Mouse (Mus musculus): ENCODE measurements around the gene Pecam1. TPM values are rescaled to one million over a fixed set of nuclear protein-coding genes. Genes with fewer than 3 reads are reported as not detected.
A peak's percentile ranks its signal among the peaks of the same experiment; 100 is the strongest.

Gene Pecam1
- polyA plus RNA-seq, 1 experiment from 2014 or later: 52.0 TPM

DNA sequence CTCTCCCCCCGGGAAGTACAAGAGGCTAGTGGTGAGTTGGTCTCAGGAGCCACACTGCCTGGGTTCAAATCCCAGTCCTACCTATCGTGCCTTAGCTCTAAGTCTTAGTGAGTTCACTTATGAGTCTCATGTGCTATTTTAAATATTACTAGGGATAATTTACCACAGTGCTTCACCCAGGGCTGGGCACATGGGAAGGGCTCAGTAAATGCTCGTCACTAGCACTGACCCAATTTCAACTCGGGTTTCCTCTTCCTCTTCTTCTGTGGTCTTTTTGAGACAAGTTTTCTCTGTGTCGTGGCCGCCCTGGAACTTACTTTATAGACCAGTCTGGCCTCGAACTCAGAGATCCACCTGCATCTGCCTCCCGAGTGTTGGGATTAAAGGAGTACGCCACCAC lies 63.1 kb downstream of the Pecam1 start:
- peaks cover 6% of the 10 kb centered on the region for H3K36me3 ChIP-seq (ENCODE audit: control insufficient read depth, insufficient read depth, low read length)
- no peaks in the 10 kb centered on the region for H3K27me3 ChIP-seq (ENCODE audit: control insufficient read depth, insufficient read depth, low read length)
- H3K9me3 ChIP-seq (replicated peaks; ENCODE audit: control insufficient read depth, low read length): no peaks in the 10 kb centered on the region
- no peak overlapping the region for H3K4me3 ChIP-seq (ENCODE audit: low read depth, low read length)
- H3K4me1 ChIP-seq (ENCODE audit: control insufficient read depth, insufficient read depth, low read length): 0 out of 2 replicates have a peak, but pooled peaks cover 4% of the 10 kb centered on the region
- no peak overlapping the region for H3K27ac ChIP-seq (ENCODE audit: low read depth, low read length)
- H3K4me2 ChIP-seq: no peak overlapping the region
- H3K9ac ChIP-seq (ENCODE audit: low read depth, low read length): no peak overlapping the region
- no peak for ATAC-seq (replicated peaks; ENCODE audit: insufficient number of reproducible peaks, low FRiP score, low TSS enrichment)
- 85% methylated on average over 9 of the region's 9 CpGs for WGBS (ENCODE audit: insufficient replicate concordance)

DNA sequence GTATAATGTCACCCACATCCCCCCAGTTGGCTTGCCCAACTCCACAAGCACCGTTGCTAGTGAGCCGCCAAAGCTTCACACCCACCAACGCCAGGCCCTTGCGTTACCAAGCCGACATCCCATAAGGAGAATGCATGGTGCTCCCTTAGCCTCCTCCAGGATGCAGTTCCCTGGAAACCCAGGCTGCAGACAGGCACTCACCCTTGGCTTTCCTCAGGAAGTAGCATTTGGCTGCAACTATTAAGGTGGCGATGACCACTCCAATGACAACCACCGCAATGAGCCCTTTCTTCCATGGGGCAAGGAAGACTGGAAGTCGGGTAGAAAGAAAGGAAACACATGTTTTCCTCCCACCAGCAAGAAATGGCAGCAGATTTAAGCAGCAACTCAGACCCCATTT lies 66.4 kb downstream of the Pecam1 start:
- no peak for ATAC-seq (replicated peaks; ENCODE audit: insufficient number of reproducible peaks, low FRiP score, low TSS enrichment)
- H3K9ac ChIP-seq (ENCODE audit: low read depth, low read length): no peak overlapping the region
- WGBS (ENCODE audit: insufficient replicate concordance): 87% methylated on average over 8 of the region's 8 CpGs
- no peak overlapping the region for H3K4me3 ChIP-seq (ENCODE audit: low read depth, low read length)
- no peaks in the 10 kb centered on the region for H3K27me3 ChIP-seq (ENCODE audit: control insufficient read depth, insufficient read depth, low read length)
- H3K27ac ChIP-seq (ENCODE audit: low read depth, low read length): no peak overlapping the region
- H3K4me2 ChIP-seq: no peak overlapping the region
- H3K36me3 ChIP-seq (ENCODE audit: control insufficient read depth, insufficient read depth, low read length): peaks cover 3% of the 10 kb centered on the region; the same call in 1 of the 2 replicates
- H3K9me3 ChIP-seq (replicated peaks; ENCODE audit: control insufficient read depth, low read length): no peaks in the 10 kb centered on the region
- H3K4me1 ChIP-seq (ENCODE audit: control insufficient read depth, insufficient read depth, low read length): peaks cover 9% of the 10 kb centered on the region; the same call in 1 of the 2 replicates

DNA sequence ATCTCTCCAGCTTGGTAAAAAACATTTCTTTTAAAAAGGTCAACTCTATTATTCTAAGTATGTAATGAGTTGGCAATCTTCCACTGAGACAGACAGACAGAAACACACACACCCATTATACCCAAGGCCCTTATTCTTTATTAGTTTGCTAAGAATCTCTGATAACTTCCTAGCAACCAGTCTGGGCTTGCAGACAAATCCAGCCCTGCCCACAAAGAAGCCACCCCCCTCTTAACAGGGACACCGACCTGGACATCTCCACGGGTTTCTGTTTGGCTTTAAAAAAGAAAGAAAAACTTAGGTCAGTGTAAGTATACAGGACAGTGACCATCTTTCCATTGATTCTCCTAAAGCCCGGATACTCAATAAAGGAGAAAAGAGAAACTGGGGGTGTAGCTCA lies 67.1 kb downstream of the Pecam1 start:
- no peak overlapping the region for H3K27ac ChIP-seq (ENCODE audit: low read depth, low read length)
- WGBS (ENCODE audit: insufficient replicate concordance): 80% methylated on average over 3 of the region's 3 CpGs
- no peaks in the 10 kb centered on the region for H3K9me3 ChIP-seq (replicated peaks; ENCODE audit: control insufficient read depth, low read length)
- H3K4me1 ChIP-seq (ENCODE audit: control insufficient read depth, insufficient read depth, low read length): peaks cover 9% of the 10 kb centered on the region; the same call in 1 of the 2 replicates
- no peak for ATAC-seq (replicated peaks; ENCODE audit: insufficient number of reproducible peaks, low FRiP score, low TSS enrichment)
- H3K9ac ChIP-seq (ENCODE audit: low read depth, low read length): no peak overlapping the region
- no peak overlapping the region for H3K4me2 ChIP-seq
- peaks cover 3% of the 10 kb centered on the region; the same call in 1 of the 2 replicates for H3K36me3 ChIP-seq (ENCODE audit: control insufficient read depth, insufficient read depth, low read length)
- H3K27me3 ChIP-seq (ENCODE audit: control insufficient read depth, insufficient read depth, low read length): no peaks in the 10 kb centered on the region
- no peak overlapping the region for H3K4me3 ChIP-seq (ENCODE audit: low read depth, low read length)

DNA sequence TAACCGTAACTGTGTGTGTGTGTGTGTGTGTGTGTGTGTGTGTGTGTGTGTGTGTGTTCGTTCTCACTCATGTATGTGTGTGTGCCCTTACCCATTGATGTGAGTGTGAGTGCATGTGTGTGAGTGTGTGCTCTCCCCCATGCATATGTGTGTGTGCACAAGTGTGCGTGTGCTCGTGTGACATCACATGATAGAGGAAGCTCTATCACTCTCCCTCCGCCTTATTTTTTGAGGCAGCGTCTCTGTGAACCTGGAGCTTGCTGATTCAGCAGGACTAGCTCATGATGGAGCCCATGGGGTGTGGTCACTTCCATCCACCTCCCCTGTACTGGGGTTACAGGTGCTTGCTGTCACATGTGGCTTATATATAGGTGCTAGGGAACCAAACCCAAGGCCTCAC lies 69.3 kb downstream of the Pecam1 start:
- Histone ChIP-seq H3K4me3 (ENCODE audit: low read depth, low read length) (no peak overlapping the region), H3K36me3 (ENCODE audit: control insufficient read depth, insufficient read depth, low read length) (no peaks in the 10 kb centered on the region), H3K4me2 (no peak overlapping the region), H3K9me3 (replicated peaks; ENCODE audit: control insufficient read depth, low read length) (no peaks in the 10 kb centered on the region), H3K4me1 (ENCODE audit: control insufficient read depth, insufficient read depth, low read length) (peaks cover 18% of the 10 kb centered on the region), H3K27ac (ENCODE audit: low read depth, low read length) (no peak overlapping the region), H3K9ac (ENCODE audit: low read depth, low read length) (no peak overlapping the region), H3K27me3 (ENCODE audit: control insufficient read depth, insufficient read depth, low read length) (no peaks in the 10 kb centered on the region)
- no peak for ATAC-seq (replicated peaks; ENCODE audit: insufficient number of reproducible peaks, low FRiP score, low TSS enrichment)
- 88% methylated on average over 6 of the region's 6 CpGs for WGBS (ENCODE audit: insufficient replicate concordance)

GRCm38 (mm10) chr11:106679874-106680273 lies 70.6 kb downstream of the Pecam1 start:
- no peak overlapping the region for H3K27ac ChIP-seq (ENCODE audit: low read depth, low read length)
- H3K4me3 ChIP-seq (ENCODE audit: low read depth, low read length): no peak overlapping the region
- WGBS (ENCODE audit: insufficient replicate concordance): 47% methylated on average over 6 of the region's 6 CpGs
- H3K4me1 ChIP-seq (ENCODE audit: control insufficient read depth, insufficient read depth, low read length): peaks cover 23% of the 10 kb centered on the region
- no peaks in the 10 kb centered on the region for H3K36me3 ChIP-seq (ENCODE audit: control insufficient read depth, insufficient read depth, low read length)
- H3K27me3 ChIP-seq (ENCODE audit: control insufficient read depth, insufficient read depth, low read length): no peaks in the 10 kb centered on the region
- H3K4me2 ChIP-seq: no peak overlapping the region
- H3K9me3 ChIP-seq (replicated peaks; ENCODE audit: control insufficient read depth, low read length): no peaks in the 10 kb centered on the region
- no peak for ATAC-seq (replicated peaks; ENCODE audit: insufficient number of reproducible peaks, low FRiP score, low TSS enrichment)
- no peak overlapping the region for H3K9ac ChIP-seq (ENCODE audit: low read depth, low read length)

DNA sequence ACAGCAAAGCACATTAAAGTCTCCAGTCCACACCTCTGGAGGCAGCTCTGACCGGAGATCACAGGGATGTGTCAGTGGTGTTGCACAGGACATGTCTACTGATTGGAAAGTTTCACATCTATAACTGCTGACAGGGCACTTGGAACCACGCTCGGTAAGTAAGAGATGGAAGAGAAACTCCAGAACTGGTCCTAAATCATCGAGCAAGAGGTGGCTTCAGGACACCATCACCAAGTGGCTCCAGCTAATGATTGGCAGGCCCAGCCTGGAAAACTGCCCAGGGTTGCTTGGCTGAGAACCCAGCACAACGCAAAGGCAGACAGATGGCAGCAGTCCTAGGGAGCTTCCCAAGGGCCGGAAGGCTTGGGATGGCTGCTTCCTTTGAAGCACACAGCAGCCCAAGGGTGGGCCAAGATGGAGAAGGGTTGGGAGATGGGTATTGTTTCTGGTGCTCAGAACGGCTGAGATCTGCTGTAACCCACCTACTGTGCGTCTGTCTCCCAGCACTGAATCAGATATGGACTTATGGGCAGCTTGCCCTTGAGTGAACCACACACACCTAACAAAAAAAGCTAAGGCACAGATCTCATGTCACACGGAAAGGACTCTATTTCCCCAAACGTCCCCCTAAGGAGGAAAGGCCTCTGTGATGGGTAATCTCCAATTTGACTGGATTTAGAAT lies 72.4 kb downstream of the Pecam1 start:
- Histone ChIP-seq H3K4me1 (ENCODE audit: control insufficient read depth, insufficient read depth, low read length) (peaks cover 37% of the 10 kb centered on the region), H3K4me3 (ENCODE audit: low read depth, low read length) (no peak overlapping the region), H3K9ac (ENCODE audit: low read depth, low read length) (no peak overlapping the region), H3K27ac (ENCODE audit: low read depth, low read length) (no peak overlapping the region), H3K9me3 (replicated peaks; ENCODE audit: control insufficient read depth, low read length) (no peaks in the 10 kb centered on the region), H3K4me2 (no peak overlapping the region), H3K27me3 (ENCODE audit: control insufficient read depth, insufficient read depth, low read length) (no peaks in the 10 kb centered on the region), H3K36me3 (ENCODE audit: control insufficient read depth, insufficient read depth, low read length) (no peaks in the 10 kb centered on the region)
- peak; percentile 35; the same call in 1 of the 2 replicates for ATAC-seq (replicated peaks; ENCODE audit: insufficient number of reproducible peaks, low FRiP score, low TSS enrichment)
- 54% methylated on average over 10 of the region's 10 CpGs for WGBS (ENCODE audit: insufficient replicate concordance)

GRCm38 (mm10) chr11:106677331-106677730 lies 73.1 kb downstream of the Pecam1 start:
- Histone ChIP-seq H3K9ac (ENCODE audit: low read depth, low read length) (no peak overlapping the region), H3K4me3 (ENCODE audit: low read depth, low read length) (no peak overlapping the region), H3K27me3 (ENCODE audit: control insufficient read depth, insufficient read depth, low read length) (no peaks in the 10 kb centered on the region), H3K36me3 (ENCODE audit: control insufficient read depth, insufficient read depth, low read length) (no peaks in the 10 kb centered on the region), H3K4me2 (no peak overlapping the region), H3K27ac (ENCODE audit: low read depth, low read length) (no peak overlapping the region), H3K4me1 (ENCODE audit: control insufficient read depth, insufficient read depth, low read length) (peaks cover 37% of the 10 kb centered on the region), H3K9me3 (replicated peaks; ENCODE audit: control insufficient read depth, low read length) (no peaks in the 10 kb centered on the region)
- ATAC-seq (replicated peaks; ENCODE audit: insufficient number of reproducible peaks, low FRiP score, low TSS enrichment): no peak
- WGBS (ENCODE audit: insufficient replicate concordance): 65% methylated on average over 4 of the region's 4 CpGs

GRCm38 (mm10) chr11:106675875-106676274 lies 74.6 kb downstream of the Pecam1 start:
- WGBS (ENCODE audit: insufficient replicate concordance): 83% methylated on average over 5 of the region's 5 CpGs

DNA sequence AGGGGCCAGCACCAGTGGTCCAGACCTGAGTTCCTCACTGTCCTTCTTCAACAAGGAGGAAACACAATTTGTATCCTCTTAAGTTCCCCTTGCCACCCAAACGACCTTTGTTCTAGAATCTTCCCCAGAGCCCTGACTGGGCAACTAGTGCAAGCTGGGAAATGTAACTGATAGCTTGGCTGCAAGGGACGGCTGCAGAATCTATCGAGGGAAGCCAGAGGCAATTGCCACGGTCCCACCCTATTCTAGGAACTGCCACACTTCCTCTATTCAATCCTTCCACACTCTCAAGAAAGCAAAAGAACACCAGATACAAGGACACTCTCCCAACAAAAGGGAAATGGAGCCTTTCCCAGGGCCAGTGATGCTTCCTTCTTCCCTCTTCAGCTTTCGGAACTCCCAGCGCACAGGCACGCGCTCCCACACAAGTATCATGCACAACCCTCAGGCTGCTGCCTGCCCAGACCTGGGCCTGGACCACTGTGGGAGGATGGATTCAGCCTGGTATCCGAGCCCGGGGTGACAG lies 75.2 kb downstream of the Pecam1 start:
- no peak overlapping the region for H3K4me3 ChIP-seq (ENCODE audit: low read depth, low read length)
- no peaks in the 10 kb centered on the region for H3K9me3 ChIP-seq (replicated peaks; ENCODE audit: control insufficient read depth, low read length)
- H3K4me1 ChIP-seq (ENCODE audit: control insufficient read depth, insufficient read depth, low read length): peaks cover 37% of the 10 kb centered on the region
- 51% methylated on average over 10 of the region's 10 CpGs for WGBS (ENCODE audit: insufficient replicate concordance)
- H3K9ac ChIP-seq (ENCODE audit: low read depth, low read length): peak overlapping the region; percentile 49; the same call in 1 of the 2 replicates
- ATAC-seq (replicated peaks; ENCODE audit: insufficient number of reproducible peaks, low FRiP score, low TSS enrichment): no peak
- peak overlapping the region; percentile 53 for H3K4me2 ChIP-seq
- H3K36me3 ChIP-seq (ENCODE audit: control insufficient read depth, insufficient read depth, low read length): no peaks in the 10 kb centered on the region
- no peaks in the 10 kb centered on the region for H3K27me3 ChIP-seq (ENCODE audit: control insufficient read depth, insufficient read depth, low read length)
- H3K27ac ChIP-seq (ENCODE audit: low read depth, low read length): peak overlapping the region; percentile 77

More at GRCm38 (mm10) chr11:106675875-106676274, 74.6 kb downstream of the Pecam1 start:
- Histone ChIP-seq H3K9me3 (replicated peaks; ENCODE audit: control insufficient read depth, low read length) (no peaks in the 10 kb centered on the region), H3K4me1 (ENCODE audit: control insufficient read depth, insufficient read depth, low read length) (peaks cover 37% of the 10 kb centered on the region), H3K4me2 (no peak overlapping the region), H3K4me3 (ENCODE audit: low read depth, low read length) (no peak overlapping the region), H3K27ac (ENCODE audit: low read depth, low read length) (0 out of 2 replicates have a peak overlapping the region, but pooled peaks have one; percentile 15), H3K9ac (ENCODE audit: low read depth, low read length) (no peak overlapping the region), H3K36me3 (ENCODE audit: control insufficient read depth, insufficient read depth, low read length) (no peaks in the 10 kb centered on the region), H3K27me3 (ENCODE audit: control insufficient read depth, insufficient read depth, low read length) (no peaks in the 10 kb centered on the region)
- no peak for ATAC-seq (replicated peaks; ENCODE audit: insufficient number of reproducible peaks, low FRiP score, low TSS enrichment)
